Mouse (Mus musculus): ENCODE measurements around the gene Dcx. TPM values are rescaled to one million over a fixed set of nuclear protein-coding genes. Genes with fewer than 3 reads are reported as not detected.

The Dcx gene
- polyA plus RNA-seq, 1 experiment from 2014 or later, result 80.7 TPM

Small RNAs within 50 kb of the gene (microRNA-seq; reads per million reads assigned to microRNA genes)
- not detected for gene Gm47298 (ENCODE audit: insufficient number of aligned reads)

Other genes with a start within 250 kb of the Dcx start
- 18.4 and 19.1 TPM in 2 replicates for gene Capn6, start 105.9 kb downstream of the Dcx start, polyA plus RNA-seq (2014; fragmentation: Nextera tagmentation; extraction: Ambion mirVana)
- gene A730046J19Rik, start 220.4 kb upstream of the Dcx start, polyA plus RNA-seq (2014; fragmentation: Nextera tagmentation; extraction: Ambion mirVana), result 0.05 TPM in 2 replicates